Mouse (Mus musculus): ENCODE data around the gene Slc9a8. TPM values are rescaled to one million over a fixed set of nuclear protein-coding genes. Genes with fewer than 3 reads are reported as not detected.

The Slc9a8 gene
- polyA plus RNA-seq, 1 experiment from 2014 or later, result 26.5 TPM

- Histone ChIP-seq H3K27ac (peak within 1 kb of the TSS; percentile 98), H3K27me3 (no peaks in the 10 kb centered on the region), H3K9me3 (no peaks in the 10 kb centered on the region), H3K4me1 (peaks cover 23% of the 10 kb centered on the region), H3K4me3 (replicated peaks) (peak within 1 kb of the TSS; percentile 97), H3K9ac (peak within 1 kb of the TSS; percentile 83), H3K36me3 (replicated peaks) (peaks cover 10% of the 10 kb centered on the region; the same call in 1 of the 2 replicates), H3K4me2 (peak within 1 kb of the TSS; percentile 97)
- WGBS, result 4% methylated on average over 52 of the region's 52 CpGs
- peak; percentile 41; the same call in 1 of the 2 replicates for ATAC-seq (ENCODE audit: low FRiP score)
Observed at GRCm38 (mm10) chr2:167491757-167492708, 70.5 kb downstream of the Slc9a8 start, which contains the start of gene Rnf114. Rnf114 (plus strand) TSS chr2:167492645.

GRCm38 (mm10) chr2:167492713-167493636, 71.5 kb downstream of the Slc9a8 start, which contains the start of gene Spata2:
Spata2 (minus strand) TSS chr2:167492887.
- peak; percentile 90 for ATAC-seq (ENCODE audit: low FRiP score)
- Histone ChIP-seq H3K9ac (peak within 1 kb of the TSS; percentile 83), H3K4me1 (peaks cover 23% of the 10 kb centered on the region), H3K9me3 (no peaks in the 10 kb centered on the region), H3K36me3 (replicated peaks) (0 out of 2 replicates have a peak, but pooled peaks cover 4% of the 10 kb centered on the region), H3K4me3 (replicated peaks) (peak within 1 kb of the TSS; percentile 97), H3K27ac (peak within 1 kb of the TSS; percentile 98), H3K27me3 (no peaks in the 10 kb centered on the region), H3K4me2 (peak within 1 kb of the TSS; percentile 97)
- 2% methylated on average over 63 of the region's 63 CpGs for WGBS

GRCm38 (mm10) chr2:167496437-167496836, 74.9 kb downstream of the Slc9a8 start:
- no peaks in the 10 kb centered on the region for H3K9me3 ChIP-seq
- H3K36me3 ChIP-seq (replicated peaks), result no peaks in the 10 kb centered on the region
- H3K4me1 ChIP-seq, result peaks cover 14% of the 10 kb centered on the region
- H3K4me2 ChIP-seq, result no peak overlapping the region
- WGBS, result 83% methylated on average over 7 of the region's 7 CpGs
- H3K27me3 ChIP-seq, result no peaks in the 10 kb centered on the region
- no peak overlapping the region for H3K4me3 ChIP-seq (replicated peaks)
- ATAC-seq (ENCODE audit: low FRiP score), result no peak
- H3K9ac ChIP-seq, result no peak overlapping the region
- H3K27ac ChIP-seq, result no peak overlapping the region

GRCm38 (mm10) chr2:167497272-167497671, 75.8 kb downstream of the Slc9a8 start:
- Histone ChIP-seq H3K36me3 (replicated peaks) (no peaks in the 10 kb centered on the region), H3K9me3 (no peaks in the 10 kb centered on the region), H3K4me1 (peaks cover 7% of the 10 kb centered on the region), H3K9ac (no peak overlapping the region), H3K27me3 (no peaks in the 10 kb centered on the region), H3K4me3 (replicated peaks) (no peak overlapping the region), H3K4me2 (no peak overlapping the region), H3K27ac (no peak overlapping the region)
- ATAC-seq (ENCODE audit: low FRiP score), result no peak
- WGBS, result 78% methylated on average over 5 of the region's 5 CpGs

- Histone ChIP-seq H3K4me3 (replicated peaks) (peak overlapping the region; percentile 94), H3K27me3 (no peaks in the 10 kb centered on the region), H3K4me2 (peak overlapping the region; percentile 91), H3K27ac (peak overlapping the region; percentile 86), H3K9ac (no peak overlapping the region), H3K4me1 (peaks cover 26% of the 10 kb centered on the region), H3K9me3 (no peaks in the 10 kb centered on the region), H3K36me3 (replicated peaks) (peaks cover 20% of the 10 kb centered on the region)
- peak; percentile 21; the same call in 1 of the 2 replicates for ATAC-seq (ENCODE audit: low FRiP score)
- 52% methylated on average over 13 of the region's 13 CpGs for WGBS
Observed at GRCm38 (mm10) chr2:167502554-167503252, 81.2 kb downstream of the Slc9a8 start.

GRCm38 (mm10) chr2:167503253-167503895, 81.9 kb downstream of the Slc9a8 start:
- ATAC-seq (ENCODE audit: low FRiP score), result peak; percentile 92
- H3K4me3 ChIP-seq (replicated peaks), result peak overlapping the region; percentile 94
- peak overlapping the region; percentile 91 for H3K9ac ChIP-seq
- no peaks in the 10 kb centered on the region for H3K9me3 ChIP-seq
- peak overlapping the region; percentile 86 for H3K27ac ChIP-seq
- WGBS, result under 1% methylated on average over 85 of the region's 85 CpGs
- peaks cover 26% of the 10 kb centered on the region for H3K4me1 ChIP-seq
- peaks cover 27% of the 10 kb centered on the region for H3K36me3 ChIP-seq (replicated peaks)
- no peaks in the 10 kb centered on the region for H3K27me3 ChIP-seq
- peak overlapping the region; percentile 91 for H3K4me2 ChIP-seq

- H3K9ac ChIP-seq, result peak overlapping the region; percentile 91
- H3K4me3 ChIP-seq (replicated peaks), result peak overlapping the region; percentile 94
- ATAC-seq (ENCODE audit: low FRiP score), result peak; percentile 36; the same call in 1 of the 2 replicates
- H3K4me1 ChIP-seq, result peaks cover 26% of the 10 kb centered on the region
- peak overlapping the region; percentile 91 for H3K4me2 ChIP-seq
- under 1% methylated on average over 32 of the region's 32 CpGs for WGBS
- H3K36me3 ChIP-seq (replicated peaks), result peaks cover 32% of the 10 kb centered on the region
- H3K27me3 ChIP-seq, result no peaks in the 10 kb centered on the region
- H3K27ac ChIP-seq, result peak overlapping the region; percentile 86
- no peaks in the 10 kb centered on the region for H3K9me3 ChIP-seq
Observed at GRCm38 (mm10) chr2:167503896-167504349, 82.4 kb downstream of the Slc9a8 start.

GRCm38 (mm10) chr2:167505127-167505526, 83.6 kb downstream of the Slc9a8 start:
- no peaks in the 10 kb centered on the region for H3K9me3 ChIP-seq
- H3K27me3 ChIP-seq, result no peaks in the 10 kb centered on the region
- peak overlapping the region; percentile 91 for H3K4me2 ChIP-seq
- H3K4me3 ChIP-seq (replicated peaks), result peak overlapping the region; percentile 94; the same call in 1 of the 2 replicates
- WGBS, result 90% methylated on average over 3 of the region's 3 CpGs
- ATAC-seq (ENCODE audit: low FRiP score), result no peak
- 0 out of 2 replicates have a peak overlapping the region, but pooled peaks have one; percentile 8 for H3K9ac ChIP-seq
- H3K4me1 ChIP-seq, result peaks cover 26% of the 10 kb centered on the region
- H3K27ac ChIP-seq, result no peak overlapping the region
- peaks cover 42% of the 10 kb centered on the region for H3K36me3 ChIP-seq (replicated peaks)

- Histone ChIP-seq H3K27ac (no peak overlapping the region), H3K9ac (no peak overlapping the region), H3K27me3 (no peaks in the 10 kb centered on the region), H3K36me3 (replicated peaks) (peaks cover 57% of the 10 kb centered on the region), H3K4me2 (no peak overlapping the region), H3K9me3 (no peaks in the 10 kb centered on the region), H3K4me1 (peaks cover 26% of the 10 kb centered on the region), H3K4me3 (replicated peaks) (no peak overlapping the region)
- WGBS, result 97% methylated on average over 10 of the region's 10 CpGs
- no peak for ATAC-seq (ENCODE audit: low FRiP score)
Observed at GRCm38 (mm10) chr2:167506546-167507260, 85.2 kb downstream of the Slc9a8 start.

GRCm38 (mm10) chr2:167507719-167508385, 86.3 kb downstream of the Slc9a8 start:
- no peaks in the 10 kb centered on the region for H3K27me3 ChIP-seq
- no peak overlapping the region for H3K4me3 ChIP-seq (replicated peaks)
- H3K4me2 ChIP-seq, result no peak overlapping the region
- 97% methylated on average over 3 of the region's 3 CpGs for WGBS
- H3K9me3 ChIP-seq, result no peaks in the 10 kb centered on the region
- peaks cover 26% of the 10 kb centered on the region for H3K4me1 ChIP-seq
- no peak for ATAC-seq (ENCODE audit: low FRiP score)
- H3K36me3 ChIP-seq (replicated peaks), result peaks cover 69% of the 10 kb centered on the region
- no peak overlapping the region for H3K9ac ChIP-seq
- no peak overlapping the region for H3K27ac ChIP-seq

Measured in forebrain, embryonic 12.5 days (tissue).